Mouse (Mus musculus): ENCODE results near the gene H3f3b.

GRCm38 (mm10) chr11:116004840-116005700 lies 22.7 kb downstream of the H3f3b start:
- TF ChIP-seq POLR2A (IDR thresholded peaks at IDR 0.05; ENCODE audit: low read depth, low read length) (no peak), CTCF (IDR thresholded peaks at IDR 0.05; ENCODE audit: extremely low read depth, insufficient read length, insufficient replicate concordance, low read depth, low read length) (peak; percentile 47)
